Mouse (Mus musculus): ENCODE measurements around the gene Nmnat3. TPM values are rescaled to one million over a fixed set of nuclear protein-coding genes. Genes with fewer than 3 reads are reported as not detected.

Gene Nmnat3
- polyA plus RNA-seq, 1 experiment from 2014 or later: 15.1 TPM

DNA sequence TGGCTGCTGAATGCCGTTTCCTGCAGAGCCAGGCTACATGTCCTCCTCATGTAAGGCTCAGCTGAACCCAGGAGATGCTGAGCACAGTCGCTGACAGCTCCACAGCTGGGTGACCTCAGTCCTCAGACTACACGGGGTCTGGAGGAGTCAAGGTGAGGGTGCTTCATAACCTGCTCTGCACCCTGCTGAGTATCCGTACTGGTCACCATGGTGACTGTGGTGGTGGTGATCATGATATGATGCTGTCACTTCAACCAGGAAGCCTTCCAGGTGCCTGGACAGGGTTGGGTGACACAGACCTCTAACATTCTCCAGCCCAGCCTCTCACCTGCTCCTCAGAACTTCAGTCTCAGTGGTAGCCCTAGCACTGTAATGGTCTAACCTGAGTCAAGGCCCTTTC lies 150.6 kb downstream of the Nmnat3 start:
- 71% methylated on average over 4 of the region's 4 CpGs for WGBS

GRCm38 (mm10) chr9:98439091-98439490 lies 151.9 kb downstream of the Nmnat3 start:
- WGBS: 79% methylated on average over 3 of the region's 3 CpGs
- no peak overlapping the region for H3K27ac ChIP-seq
- H3K4me1 ChIP-seq (replicated peaks; ENCODE audit: insufficient read depth, low read length): no peaks in the 10 kb centered on the region
- TF ChIP-seq CTCF (IDR thresholded peaks at IDR 0.05; ENCODE audit: low read depth): no peak
- no peak overlapping the region for H3K9ac ChIP-seq (ENCODE audit: low read depth, low read length)
- DNase-seq (ENCODE audit: low spot score) (no peak), ATAC-seq (replicated peaks; ENCODE audit: low FRiP score, low read depth) (no peak)
- H3K36me3 ChIP-seq (ENCODE audit: insufficient read depth, low read length): no peaks in the 10 kb centered on the region
- no peaks in the 10 kb centered on the region for H3K27me3 ChIP-seq (ENCODE audit: insufficient read depth, low read length)
- no peak overlapping the region for H3K4me3 ChIP-seq (replicated peaks; ENCODE audit: low read depth, low read length)
- no peak overlapping the region for H3K4me2 ChIP-seq (ENCODE audit: low read length)
- H3K9me3 ChIP-seq (replicated peaks; ENCODE audit: low read length): no peaks in the 10 kb centered on the region

More for the DNA sequence above, 150.6 kb downstream of the Nmnat3 start:
- H3K27ac ChIP-seq: no peak overlapping the region
- no peak overlapping the region for H3K4me3 ChIP-seq (replicated peaks; ENCODE audit: low read depth, low read length)
- no peaks in the 10 kb centered on the region for H3K4me1 ChIP-seq (replicated peaks; ENCODE audit: insufficient read depth, low read length)
- no peaks in the 10 kb centered on the region for H3K27me3 ChIP-seq (ENCODE audit: insufficient read depth, low read length)
- H3K36me3 ChIP-seq (ENCODE audit: insufficient read depth, low read length): no peaks in the 10 kb centered on the region
- no peak overlapping the region for H3K9ac ChIP-seq (ENCODE audit: low read depth, low read length)
- no peak for ATAC-seq (replicated peaks; ENCODE audit: low FRiP score, low read depth)
- no peak for TF ChIP-seq CTCF (IDR thresholded peaks at IDR 0.05; ENCODE audit: low read depth)
- no peak overlapping the region for H3K4me2 ChIP-seq (ENCODE audit: low read length)
- DNase-seq (ENCODE audit: low spot score): no peak
- no peaks in the 10 kb centered on the region for H3K9me3 ChIP-seq (replicated peaks; ENCODE audit: low read length)

DNA sequence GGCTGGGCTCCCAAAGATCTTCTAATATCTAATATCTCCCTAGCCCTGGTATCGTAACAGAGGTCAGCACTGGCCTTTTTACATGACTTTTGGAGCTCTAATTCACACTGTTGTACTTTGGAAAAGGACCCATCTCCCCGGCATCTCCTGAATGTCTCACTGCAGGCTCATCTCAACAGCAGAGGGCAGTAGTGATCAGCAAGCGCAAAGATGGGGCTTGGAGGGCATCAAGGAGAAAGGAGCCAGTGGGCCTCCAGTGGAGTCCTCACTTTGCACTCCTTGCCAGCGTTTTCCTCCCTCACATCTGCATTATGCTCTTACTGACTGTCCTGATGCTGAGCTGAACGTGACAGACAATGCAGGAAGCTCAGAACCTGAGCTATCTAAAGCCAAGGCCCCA lies 155.4 kb downstream of the Nmnat3 start:
- Histone ChIP-seq H3K4me2 (ENCODE audit: low read length) (no peak overlapping the region), H3K4me1 (replicated peaks; ENCODE audit: insufficient read depth, low read length) (no peaks in the 10 kb centered on the region), H3K9ac (ENCODE audit: low read depth, low read length) (no peak overlapping the region), H3K27me3 (ENCODE audit: insufficient read depth, low read length) (no peaks in the 10 kb centered on the region), H3K9me3 (replicated peaks; ENCODE audit: low read length) (no peaks in the 10 kb centered on the region), H3K4me3 (replicated peaks; ENCODE audit: low read depth, low read length) (no peak overlapping the region), H3K27ac (no peak overlapping the region), H3K36me3 (ENCODE audit: insufficient read depth, low read length) (0 out of 2 replicates have a peak, but pooled peaks cover 3% of the 10 kb centered on the region)
- peak; percentile 85 for TF ChIP-seq CTCF (IDR thresholded peaks at IDR 0.05; ENCODE audit: low read depth)
- peak; percentile 58 for DNase-seq (ENCODE audit: low spot score)
- WGBS: 62% methylated on average over 5 of the region's 5 CpGs
- no peak for ATAC-seq (replicated peaks; ENCODE audit: low FRiP score, low read depth)

- no peaks in the 10 kb centered on the region for H3K4me1 ChIP-seq (replicated peaks; ENCODE audit: insufficient read depth, low read length)
- no peak overlapping the region for H3K27ac ChIP-seq
- DNase-seq (ENCODE audit: low spot score): no peak
- ATAC-seq (replicated peaks; ENCODE audit: low FRiP score, low read depth): no peak
- TF ChIP-seq CTCF (IDR thresholded peaks at IDR 0.05; ENCODE audit: low read depth): no peak
- 0 out of 2 replicates have a peak, but pooled peaks cover 3% of the 10 kb centered on the region for H3K36me3 ChIP-seq (ENCODE audit: insufficient read depth, low read length)
- 60% methylated on average over 9 of the region's 9 CpGs for WGBS
- no peaks in the 10 kb centered on the region for H3K9me3 ChIP-seq (replicated peaks; ENCODE audit: low read length)
- no peak overlapping the region for H3K4me2 ChIP-seq (ENCODE audit: low read length)
- H3K4me3 ChIP-seq (replicated peaks; ENCODE audit: low read depth, low read length): no peak overlapping the region
- H3K9ac ChIP-seq (ENCODE audit: low read depth, low read length): no peak overlapping the region
- no peaks in the 10 kb centered on the region for H3K27me3 ChIP-seq (ENCODE audit: insufficient read depth, low read length)
Observed at GRCm38 (mm10) chr9:98445359-98446149, 158.3 kb downstream of the Nmnat3 start.

DNA sequence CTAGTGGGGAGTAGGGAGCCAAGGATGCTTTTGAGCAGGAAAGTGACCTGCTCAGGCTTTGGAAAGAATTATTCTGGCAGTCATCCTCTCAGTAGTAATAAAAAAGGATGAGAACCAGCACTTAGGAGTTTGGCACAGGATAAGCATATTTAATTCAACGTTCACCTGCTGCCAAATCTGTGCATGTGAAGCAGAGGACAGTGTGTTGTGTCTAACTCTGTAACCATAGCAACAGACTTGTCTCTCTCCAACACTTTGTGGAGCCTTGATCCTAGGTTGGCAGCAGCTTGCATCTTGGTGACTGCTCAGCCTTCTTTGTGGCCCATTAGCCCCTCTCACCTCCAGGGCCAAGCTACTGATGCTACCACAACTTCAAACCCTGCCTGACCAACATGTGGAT lies 163.7 kb downstream of the Nmnat3 start:
- Histone ChIP-seq H3K27me3 (ENCODE audit: insufficient read depth, low read length) (no peaks in the 10 kb centered on the region), H3K4me2 (ENCODE audit: low read length) (no peak overlapping the region), H3K4me3 (replicated peaks; ENCODE audit: low read depth, low read length) (no peak overlapping the region), H3K36me3 (ENCODE audit: insufficient read depth, low read length) (0 out of 2 replicates have a peak, but pooled peaks cover 3% of the 10 kb centered on the region), H3K4me1 (replicated peaks; ENCODE audit: insufficient read depth, low read length) (no peaks in the 10 kb centered on the region), H3K9ac (ENCODE audit: low read depth, low read length) (no peak overlapping the region), H3K9me3 (replicated peaks; ENCODE audit: low read length) (no peaks in the 10 kb centered on the region), H3K27ac (no peak overlapping the region)
- ATAC-seq (replicated peaks; ENCODE audit: low FRiP score, low read depth) (no peak), DNase-seq (ENCODE audit: low spot score) (no peak)
- TF ChIP-seq CTCF (IDR thresholded peaks at IDR 0.05; ENCODE audit: low read depth): no peak
- WGBS: 80% methylated on average over 1 of the region's 1 CpGs

DNA sequence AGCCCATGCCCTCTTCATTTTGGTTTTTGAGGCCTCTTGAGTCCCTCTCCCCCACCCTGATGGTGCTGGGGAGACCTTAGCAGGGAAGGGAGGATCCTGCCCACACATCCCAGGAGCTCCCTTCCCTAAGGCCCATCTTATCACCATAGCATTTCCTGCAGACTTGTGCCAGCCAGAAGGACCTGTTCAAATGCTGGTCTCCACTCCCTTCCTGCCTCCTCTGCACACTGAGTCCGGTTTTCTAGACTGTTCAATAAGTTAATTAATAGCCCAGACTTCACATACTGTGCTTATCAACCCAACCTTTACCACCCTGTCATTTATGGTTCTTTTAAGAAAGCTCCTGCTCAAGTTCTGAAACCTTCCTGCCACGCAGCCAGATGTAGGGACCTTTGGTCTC lies 179.5 kb downstream of the Nmnat3 start:
- Histone ChIP-seq H3K4me3 (replicated peaks; ENCODE audit: low read depth, low read length) (no peak overlapping the region), H3K4me1 (replicated peaks; ENCODE audit: insufficient read depth, low read length) (no peaks in the 10 kb centered on the region), H3K36me3 (ENCODE audit: insufficient read depth, low read length) (no peaks in the 10 kb centered on the region), H3K27me3 (ENCODE audit: insufficient read depth, low read length) (no peaks in the 10 kb centered on the region), H3K9ac (ENCODE audit: low read depth, low read length) (no peak overlapping the region), H3K4me2 (ENCODE audit: low read length) (no peak overlapping the region), H3K27ac (no peak overlapping the region), H3K9me3 (replicated peaks; ENCODE audit: low read length) (no peaks in the 10 kb centered on the region)
- ATAC-seq (replicated peaks; ENCODE audit: low FRiP score, low read depth): no peak
- WGBS: 38% methylated on average over 2 of the region's 2 CpGs
- DNase-seq (ENCODE audit: low spot score): no peak
- TF ChIP-seq CTCF (IDR thresholded peaks at IDR 0.05; ENCODE audit: low read depth): no peak

Other genes with a start within 250 kb of the Nmnat3 start
- 112 and 113 TPM in 2 replicates for gene Rbp1, start 135.5 kb downstream of the Nmnat3 start, polyA plus RNA-seq (2015; fragmentation: Nextera tagmentation; extraction: Ambion mirVana)
- gene Rbp2, start 198.7 kb downstream of the Nmnat3 start, polyA plus RNA-seq (2015; fragmentation: Nextera tagmentation; extraction: Ambion mirVana): 2.5 and 3.4 TPM in 2 replicates

Measured in kidney, postnatal 0 days (tissue).